Mouse (Mus musculus) layer of hippocampus, adult 2 months (tissue): Measurements from ENCODE around the gene Olfr1228. TPM values are rescaled to one million over a fixed set of nuclear protein-coding genes. Genes with fewer than 3 reads are reported as not detected.

ENCODE experiments used
- DNase-seq, 2 experiments: peaks; one replicate each; pipeline ENCODE4 v3.0.0; 2022; ENCODE audit warnings: low spot score in 2 of 2
- H3K27ac ChIP-seq: fragments of 200-600 bp; 2 replicates; pipeline ENCODE4 v1.8.1; 2022
- H3K4me3 ChIP-seq: fragments of 200-600 bp; 2 replicates; pipeline ENCODE4 v1.8.1; 2022; ENCODE audit warnings: mild to moderate bottlenecking
- CTCF ChIP-seq: fragments of 200-600 bp; conservative IDR thresholded peaks from 2 replicates; pipeline ENCODE4 v1.8.1; 2022; ENCODE audit warnings: antibody characterized with exemption, mild to moderate bottlenecking, moderate library complexity
- long read RNA-seq, 2 experiments: library from polyadenylated mRNA; stranded (forward); transcript quantifications; one replicate each; pipeline ENCODE4 v2.0.0; 2021; ENCODE audit warnings: borderline mapping rate in 2 of 2
- total RNA-seq, 2 experiments: library from RNA; stranded (reverse); gene quantifications; 2 replicates each; pipeline ENCODE4 v1.2.3; 2021

The Olfr1228 gene
- total RNA-seq = not detected
- long read RNA-seq, experiment 1 = 0 reads
- long read RNA-seq, experiment 2 = 0 reads

DNA sequence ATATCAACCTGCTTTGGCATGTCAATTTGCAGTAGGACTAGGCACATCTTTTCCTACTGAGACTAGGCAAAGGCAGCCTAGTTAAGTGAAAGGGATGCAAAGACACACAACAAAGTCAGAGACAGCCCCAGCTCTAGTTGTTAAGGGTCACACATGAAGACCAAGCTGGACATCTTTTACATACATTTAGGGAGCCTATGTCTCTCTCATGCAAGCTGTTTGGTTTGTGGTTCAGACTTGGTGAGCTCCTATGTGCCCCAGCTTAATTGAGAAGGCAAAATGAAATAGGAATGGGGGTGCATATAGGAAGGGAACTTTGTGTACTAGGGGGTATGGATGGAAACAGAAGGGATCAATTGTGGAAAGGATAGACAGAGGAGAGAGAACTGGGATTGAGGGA, at the start of gene Olfr1228:
Olfr1228 (minus strand) TSS at position 101 of the 400 bp plus-strand sequence.
- no peak for DNase-seq
- H3K27ac ChIP-seq = no peak within 1 kb of the TSS
- H3K4me3 ChIP-seq = no peak within 1 kb of the TSS
- TF ChIP-seq CTCF = no peak

DNA sequence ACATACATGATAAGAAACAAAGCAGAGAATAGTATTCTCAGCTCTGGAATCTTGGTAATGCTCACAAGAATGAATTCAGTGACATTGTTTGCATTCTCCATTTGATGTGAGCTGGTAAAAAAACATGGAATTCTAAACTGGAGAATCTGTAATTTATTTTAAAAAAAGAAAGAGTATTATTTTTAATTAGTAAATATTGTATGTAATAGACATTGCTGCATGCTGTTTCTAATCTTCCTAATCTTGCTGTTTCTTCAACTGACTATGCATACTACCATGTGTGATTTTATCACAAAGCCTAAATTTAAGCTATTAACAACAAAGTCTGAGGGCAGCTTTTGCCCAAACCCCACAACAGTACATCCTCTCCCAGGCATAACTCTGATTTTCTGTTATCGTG, 43.3 kb upstream of the Olfr1228 start, which contains the start of gene Olfr1230:
Olfr1230 (minus strand) TSS at position 101 of the 400 bp plus-strand sequence.
- H3K4me3 ChIP-seq = no peak within 1 kb of the TSS
- no peak for DNase-seq
- H3K27ac ChIP-seq = no peak within 1 kb of the TSS
- no peak for TF ChIP-seq CTCF

DNA sequence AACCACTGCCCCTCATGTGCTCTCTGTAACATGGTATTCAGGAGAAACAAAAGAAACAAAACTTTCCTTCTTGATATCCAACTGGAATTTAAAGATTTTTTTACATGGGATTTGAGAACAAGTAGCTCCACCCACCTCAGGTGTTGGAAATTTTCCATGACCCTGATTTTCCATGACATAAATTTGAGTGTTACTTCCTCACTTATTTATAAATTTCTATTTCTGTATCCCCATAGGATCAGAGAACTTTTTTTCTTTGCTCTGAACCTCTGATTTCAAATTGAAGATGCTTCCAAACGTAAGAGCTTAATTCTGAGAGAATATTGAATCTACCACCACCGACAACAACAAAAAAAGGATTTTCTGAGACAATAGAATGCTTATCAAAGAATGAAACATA, 34.1 kb upstream of the Olfr1228 start, which contains the start of gene Olfr1229:
Olfr1229 (minus strand) TSS at position 101 of the 400 bp plus-strand sequence.
- no peak for TF ChIP-seq CTCF
- no peak within 1 kb of the TSS for H3K4me3 ChIP-seq
- no peak for DNase-seq
- H3K27ac ChIP-seq = no peak within 1 kb of the TSS

DNA sequence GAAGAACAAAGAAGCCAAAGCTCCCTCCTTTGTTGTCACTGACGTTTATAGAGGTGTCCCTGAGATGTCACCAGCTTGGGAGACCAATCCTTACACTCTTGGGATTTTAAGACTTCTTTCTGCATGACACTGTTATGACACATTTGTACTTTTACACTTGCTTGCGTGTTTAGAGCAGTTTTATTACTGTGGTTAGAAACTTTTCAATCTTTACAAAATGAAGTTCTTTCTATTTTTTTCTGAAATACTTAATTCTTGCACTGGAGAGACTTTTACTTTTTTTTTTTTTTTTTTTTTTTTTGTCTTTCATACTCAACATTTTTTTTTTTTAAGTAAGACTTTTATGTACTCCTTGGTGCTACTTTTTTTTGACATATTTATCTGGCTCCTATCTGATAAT, 53.9 kb downstream of the Olfr1228 start, which contains the start of gene Olfr1226:
Olfr1226 (minus strand) TSS at position 101 of the 400 bp plus-strand sequence.
- TF ChIP-seq CTCF = no peak
- DNase-seq = no peak
- Histone ChIP-seq H3K27ac (no peak within 1 kb of the TSS), H3K4me3 (no peak within 1 kb of the TSS)

Other genes with a start within 250 kb of the Olfr1228 start
- gene Olfr1215, start 247.1 kb downstream of the Olfr1228 start, total RNA-seq = not detected
- not detected for gene Olfr1216, start 235.7 kb downstream of the Olfr1228 start, total RNA-seq
- not detected for gene Olfr1217, start 222.0 kb downstream of the Olfr1228 start, total RNA-seq
- not detected for gene Olfr1218, start 192.9 kb downstream of the Olfr1228 start, total RNA-seq
- gene Olfr1219, start 170.5 kb downstream of the Olfr1228 start, total RNA-seq = not detected
- gene Olfr1220, start 147.2 kb downstream of the Olfr1228 start, total RNA-seq = not detected
- gene Olfr1221, start 136.8 kb downstream of the Olfr1228 start, total RNA-seq = not detected
- not detected for gene Olfr1222, start 121.0 kb downstream of the Olfr1228 start, total RNA-seq
- gene Olfr1223, start 102.5 kb downstream of the Olfr1228 start, total RNA-seq = not detected
- not detected for gene Olfr1224-ps1, start 90.0 kb downstream of the Olfr1228 start, total RNA-seq
- gene Olfr1225, start 79.4 kb downstream of the Olfr1228 start, total RNA-seq = not detected
- gene Olfr1226, start 54.0 kb downstream of the Olfr1228 start, total RNA-seq = not detected
- gene Olfr1229, start 34.0 kb upstream of the Olfr1228 start, total RNA-seq = not detected
- gene Olfr1230, start 43.2 kb upstream of the Olfr1228 start, total RNA-seq = not detected
- not detected for gene Olfr1231, start 53.0 kb upstream of the Olfr1228 start, total RNA-seq
- gene Olfr1232, start 75.6 kb upstream of the Olfr1228 start, total RNA-seq = not detected
- gene Olfr1233, start 88.3 kb upstream of the Olfr1228 start, total RNA-seq = not detected
- gene Olfr1234, start 110.8 kb upstream of the Olfr1228 start, total RNA-seq = not detected
- not detected for gene Olfr1238, start 155.6 kb upstream of the Olfr1228 start, total RNA-seq
- gene Olfr1239, start 166.3 kb upstream of the Olfr1228 start, total RNA-seq = not detected
- gene Olfr1240, start 188.9 kb upstream of the Olfr1228 start, total RNA-seq = not detected
- gene Olfr1241, start 233.1 kb upstream of the Olfr1228 start, total RNA-seq = not detected
- not detected for gene Olfr1242, start 244.3 kb upstream of the Olfr1228 start, total RNA-seq